Mouse (Mus musculus): ENCODE measurements at regions not wholly inside any gene's neighbourhood (a gene's known extent, or its start where the extent isn't known, plus 50 kb on each side); places are given as distances from the start of the nearest gene placed in this dataset.

GRCm38 (mm10) chr3:63609454-63610112 lies 125.9 kb upstream of the Gm34302 start:
- peak; percentile 34 for DNase-seq
- H3K4me3 ChIP-seq (ENCODE audit: low read depth, low read length): no peak overlapping the region
- H3K9ac ChIP-seq: no peak overlapping the region
- H3K27ac ChIP-seq (ENCODE audit: low read depth): no peak overlapping the region
- no peaks in the 10 kb centered on the region for H3K27me3 ChIP-seq (ENCODE audit: insufficient read depth, low read length)
- WGBS: 18% methylated on average over 17 of the region's 17 CpGs
- peak; percentile 79; the same call in 1 of the 2 replicates for ATAC-seq (ENCODE audit: insufficient read depth)
- no peak for TF ChIP-seq CTCF (IDR thresholded peaks at IDR 0.05; ENCODE audit: low read depth)
- H3K4me1 ChIP-seq (ENCODE audit: insufficient read depth): no peaks in the 10 kb centered on the region
- no peaks in the 10 kb centered on the region for H3K36me3 ChIP-seq (ENCODE audit: insufficient read depth)
- H3K9me3 ChIP-seq (ENCODE audit: low read depth, low read length): no peaks in the 10 kb centered on the region
- H3K4me2 ChIP-seq: peak overlapping the region; percentile 41

- TF ChIP-seq CTCF (IDR thresholded peaks at IDR 0.05; ENCODE audit: low read depth): no peak
- DNase-seq (no peak), ATAC-seq (ENCODE audit: insufficient read depth) (no peak)
- H3K4me2 ChIP-seq: no peak overlapping the region
- H3K4me1 ChIP-seq (ENCODE audit: insufficient read depth): no peaks in the 10 kb centered on the region
- no peaks in the 10 kb centered on the region for H3K36me3 ChIP-seq (ENCODE audit: insufficient read depth)
- 83% methylated on average over 15 of the region's 15 CpGs for WGBS
- H3K27me3 ChIP-seq (ENCODE audit: insufficient read depth, low read length): no peaks in the 10 kb centered on the region
- no peaks in the 10 kb centered on the region for H3K9me3 ChIP-seq (ENCODE audit: low read depth, low read length)
- H3K9ac ChIP-seq: no peak overlapping the region
- no peak overlapping the region for H3K4me3 ChIP-seq (ENCODE audit: low read depth, low read length)
- H3K27ac ChIP-seq (ENCODE audit: low read depth): no peak overlapping the region
Observed at GRCm38 (mm10) chr3:63582717-63583696, 99.3 kb upstream of the Gm34302 start.

- WGBS: 31% methylated on average over 6 of the region's 6 CpGs
Observed at GRCm38 (mm10) chr3:63582180-63582579, 98.5 kb upstream of the Gm34302 start.

GRCm38 (mm10) chr3:63570607-63571353 lies 87.1 kb upstream of the Gm34302 start:
- Histone ChIP-seq H3K4me2 (no peak overlapping the region), H3K27ac (ENCODE audit: low read depth) (no peak overlapping the region), H3K9me3 (ENCODE audit: low read depth, low read length) (no peaks in the 10 kb centered on the region), H3K4me1 (ENCODE audit: insufficient read depth) (no peaks in the 10 kb centered on the region), H3K9ac (no peak overlapping the region), H3K27me3 (ENCODE audit: insufficient read depth, low read length) (no peaks in the 10 kb centered on the region), H3K36me3 (ENCODE audit: insufficient read depth) (no peaks in the 10 kb centered on the region), H3K4me3 (ENCODE audit: low read depth, low read length) (no peak overlapping the region)
- DNase-seq (peak; percentile 92), ATAC-seq (ENCODE audit: insufficient read depth) (peak; percentile 87)
- TF ChIP-seq CTCF (IDR thresholded peaks at IDR 0.05; ENCODE audit: low read depth): peak; percentile 88
- WGBS: 33% methylated on average over 7 of the region's 7 CpGs

More at GRCm38 (mm10) chr3:63582180-63582579, 98.5 kb upstream of the Gm34302 start:
- Histone ChIP-seq H3K27ac (ENCODE audit: low read depth) (no peak overlapping the region), H3K4me1 (ENCODE audit: insufficient read depth) (no peaks in the 10 kb centered on the region), H3K36me3 (ENCODE audit: insufficient read depth) (no peaks in the 10 kb centered on the region), H3K4me2 (no peak overlapping the region), H3K9me3 (ENCODE audit: low read depth, low read length) (no peaks in the 10 kb centered on the region), H3K4me3 (ENCODE audit: low read depth, low read length) (no peak overlapping the region), H3K9ac (no peak overlapping the region), H3K27me3 (ENCODE audit: insufficient read depth, low read length) (no peaks in the 10 kb centered on the region)
- DNase-seq (no peak), ATAC-seq (ENCODE audit: insufficient read depth) (no peak)
- no peak for TF ChIP-seq CTCF (IDR thresholded peaks at IDR 0.05; ENCODE audit: low read depth)

GRCm38 (mm10) chr3:63570082-63570481 lies 86.4 kb upstream of the Gm34302 start:
- no peak for TF ChIP-seq CTCF (IDR thresholded peaks at IDR 0.05; ENCODE audit: low read depth)
- WGBS: 88% methylated on average over 1 of the region's 1 CpGs
- H3K9ac ChIP-seq: no peak overlapping the region
- no peak overlapping the region for H3K4me2 ChIP-seq
- H3K4me3 ChIP-seq (ENCODE audit: low read depth, low read length): no peak overlapping the region
- H3K27me3 ChIP-seq (ENCODE audit: insufficient read depth, low read length): no peaks in the 10 kb centered on the region
- DNase-seq (no peak), ATAC-seq (ENCODE audit: insufficient read depth) (no peak)
- no peak overlapping the region for H3K27ac ChIP-seq (ENCODE audit: low read depth)
- H3K36me3 ChIP-seq (ENCODE audit: insufficient read depth): no peaks in the 10 kb centered on the region
- H3K9me3 ChIP-seq (ENCODE audit: low read depth, low read length): no peaks in the 10 kb centered on the region
- no peaks in the 10 kb centered on the region for H3K4me1 ChIP-seq (ENCODE audit: insufficient read depth)

GRCm38 (mm10) chr3:63569004-63569596 lies 85.4 kb upstream of the Gm34302 start:
- no peaks in the 10 kb centered on the region for H3K9me3 ChIP-seq (ENCODE audit: low read depth, low read length)
- DNase-seq: no peak
- H3K27ac ChIP-seq (ENCODE audit: low read depth): no peak overlapping the region
- H3K36me3 ChIP-seq (ENCODE audit: insufficient read depth): no peaks in the 10 kb centered on the region
- H3K4me2 ChIP-seq: no peak overlapping the region
- TF ChIP-seq CTCF (IDR thresholded peaks at IDR 0.05; ENCODE audit: low read depth): no peak
- H3K27me3 ChIP-seq (ENCODE audit: insufficient read depth, low read length): no peaks in the 10 kb centered on the region
- no peaks in the 10 kb centered on the region for H3K4me1 ChIP-seq (ENCODE audit: insufficient read depth)
- no peak for ATAC-seq (ENCODE audit: insufficient read depth)
- H3K4me3 ChIP-seq (ENCODE audit: low read depth, low read length): no peak overlapping the region
- no peak overlapping the region for H3K9ac ChIP-seq
- WGBS: 69% methylated on average over 7 of the region's 7 CpGs
